Mouse (Mus musculus): ENCODE measurements at regions not wholly inside any gene's neighbourhood (a gene's known extent, or its start where the extent isn't known, plus 50 kb on each side); places are given as distances from the start of the nearest gene placed in this dataset.

GRCm38 (mm10) chr6:88976994-88977393 lies 74.9 kb downstream of the Tpra1 start:
- no peak for DNase-seq
- no peaks in the 10 kb centered on the region for H3K27me3 ChIP-seq (ENCODE audit: control insufficient read depth, insufficient read depth, low read length)
- TF ChIP-seq POLR2A (IDR thresholded peaks at IDR 0.05; ENCODE audit: borderline replicate concordance, insufficient read depth, low read length) (no peak), CTCF (IDR thresholded peaks at IDR 0.05; ENCODE audit: borderline replicate concordance, insufficient read depth, low read depth, low read length) (no peak)
- H3K27ac ChIP-seq (ENCODE audit: insufficient read depth, low read length): no peak overlapping the region
- 30% methylated on average over 8 of the region's 8 CpGs for WGBS
- no peak overlapping the region for H3K4me3 ChIP-seq (replicated peaks; ENCODE audit: insufficient read depth, low read depth, low read length)
- H3K4me1 ChIP-seq (ENCODE audit: control insufficient read depth, insufficient read depth, low read length): peaks cover 7% of the 10 kb centered on the region

GRCm38 (mm10) chr6:88978970-88979369 lies 76.9 kb downstream of the Tpra1 start:
- Histone ChIP-seq H3K4me3 (replicated peaks; ENCODE audit: insufficient read depth, low read depth, low read length) (no peak overlapping the region), H3K4me1 (ENCODE audit: control insufficient read depth, insufficient read depth, low read length) (peaks cover 6% of the 10 kb centered on the region), H3K27ac (ENCODE audit: insufficient read depth, low read length) (no peak overlapping the region), H3K27me3 (ENCODE audit: control insufficient read depth, insufficient read depth, low read length) (no peaks in the 10 kb centered on the region)
- DNase-seq: no peak
- 84% methylated on average over 4 of the region's 4 CpGs for WGBS
- no peak for TF ChIP-seq CTCF (IDR thresholded peaks at IDR 0.05; ENCODE audit: borderline replicate concordance, insufficient read depth, low read depth, low read length)

- peak; percentile 48 to 52 for DNase-seq
- Histone ChIP-seq H3K4me1 (ENCODE audit: control insufficient read depth, insufficient read depth, low read length) (peaks cover 6% of the 10 kb centered on the region), H3K27me3 (ENCODE audit: control insufficient read depth, insufficient read depth, low read length) (no peaks in the 10 kb centered on the region), H3K4me3 (replicated peaks; ENCODE audit: insufficient read depth, low read depth, low read length) (no peak overlapping the region), H3K27ac (ENCODE audit: insufficient read depth, low read length) (no peak overlapping the region)
- 18% methylated on average over 8 of the region's 8 CpGs for WGBS
- TF ChIP-seq CTCF (IDR thresholded peaks at IDR 0.05; ENCODE audit: borderline replicate concordance, insufficient read depth, low read depth, low read length): peak; percentile 70
- TF ChIP-seq POLR2A (IDR thresholded peaks at IDR 0.05; ENCODE audit: borderline replicate concordance, insufficient read depth, low read length): no peak
These were observed 78.1 kb downstream of the Tpra1 start for GRCm38 (mm10) chr6:88980112-88980511.

- H3K4me1 ChIP-seq (ENCODE audit: control insufficient read depth, insufficient read depth, low read length): peaks cover 4% of the 10 kb centered on the region
- WGBS: 49% methylated on average over 7 of the region's 7 CpGs
- no peak overlapping the region for H3K4me3 ChIP-seq (replicated peaks; ENCODE audit: insufficient read depth, low read depth, low read length)
- no peaks in the 10 kb centered on the region for H3K27me3 ChIP-seq (ENCODE audit: control insufficient read depth, insufficient read depth, low read length)
- no peak for TF ChIP-seq POLR2A (IDR thresholded peaks at IDR 0.05; ENCODE audit: borderline replicate concordance, insufficient read depth, low read length)
- TF ChIP-seq CTCF (IDR thresholded peaks at IDR 0.05; ENCODE audit: borderline replicate concordance, insufficient read depth, low read depth, low read length): no peak
- DNase-seq: no peak
- no peak overlapping the region for H3K27ac ChIP-seq (ENCODE audit: insufficient read depth, low read length)
These were observed 79.5 kb downstream of the Tpra1 start for GRCm38 (mm10) chr6:88981544-88981943.

GRCm38 (mm10) chr6:88984170-88984569 lies 82.1 kb downstream of the Tpra1 start:
- TF ChIP-seq POLR2A (IDR thresholded peaks at IDR 0.05; ENCODE audit: borderline replicate concordance, insufficient read depth, low read length) (no peak), CTCF (IDR thresholded peaks at IDR 0.05; ENCODE audit: borderline replicate concordance, insufficient read depth, low read depth, low read length) (no peak)
- WGBS: 81% methylated on average over 4 of the region's 4 CpGs
- Histone ChIP-seq H3K27me3 (ENCODE audit: control insufficient read depth, insufficient read depth, low read length) (no peaks in the 10 kb centered on the region), H3K4me3 (replicated peaks; ENCODE audit: insufficient read depth, low read depth, low read length) (no peak overlapping the region), H3K4me1 (ENCODE audit: control insufficient read depth, insufficient read depth, low read length) (no peaks in the 10 kb centered on the region; the same call in 1 of the 2 replicates), H3K27ac (ENCODE audit: insufficient read depth, low read length) (no peak overlapping the region)
- no peak for DNase-seq

- Histone ChIP-seq H3K27ac (ENCODE audit: insufficient read depth, low read length) (no peak overlapping the region), H3K27me3 (ENCODE audit: control insufficient read depth, insufficient read depth, low read length) (no peaks in the 10 kb centered on the region), H3K4me3 (replicated peaks; ENCODE audit: insufficient read depth, low read depth, low read length) (no peak overlapping the region), H3K4me1 (ENCODE audit: control insufficient read depth, insufficient read depth, low read length) (no peaks in the 10 kb centered on the region; the same call in 1 of the 2 replicates)
- WGBS: 64% methylated on average over 4 of the region's 4 CpGs
- no peak for DNase-seq
- TF ChIP-seq POLR2A (IDR thresholded peaks at IDR 0.05; ENCODE audit: borderline replicate concordance, insufficient read depth, low read length): no peak
- TF ChIP-seq CTCF (IDR thresholded peaks at IDR 0.05; ENCODE audit: borderline replicate concordance, insufficient read depth, low read depth, low read length): no peak
These were observed 82.8 kb downstream of the Tpra1 start for GRCm38 (mm10) chr6:88984863-88985262.

- 93% methylated on average over 10 of the region's 10 CpGs for WGBS
- TF ChIP-seq CTCF (IDR thresholded peaks at IDR 0.05; ENCODE audit: borderline replicate concordance, insufficient read depth, low read depth, low read length) (no peak), POLR2A (IDR thresholded peaks at IDR 0.05; ENCODE audit: borderline replicate concordance, insufficient read depth, low read length) (no peak)
- Histone ChIP-seq H3K27ac (ENCODE audit: insufficient read depth, low read length) (no peak overlapping the region), H3K27me3 (ENCODE audit: control insufficient read depth, insufficient read depth, low read length) (no peaks in the 10 kb centered on the region), H3K4me3 (replicated peaks; ENCODE audit: insufficient read depth, low read depth, low read length) (no peak overlapping the region), H3K4me1 (ENCODE audit: control insufficient read depth, insufficient read depth, low read length) (no peaks in the 10 kb centered on the region)
- DNase-seq: no peak
These were observed 86.5 kb downstream of the Tpra1 start for GRCm38 (mm10) chr6:88988551-88988950.

GRCm38 (mm10) chr6:88989617-88990299 lies 87.7 kb downstream of the Tpra1 start:
- DNase-seq: no peak
- Histone ChIP-seq H3K4me3 (replicated peaks; ENCODE audit: insufficient read depth, low read depth, low read length) (no peak overlapping the region), H3K4me1 (ENCODE audit: control insufficient read depth, insufficient read depth, low read length) (no peaks in the 10 kb centered on the region), H3K27me3 (ENCODE audit: control insufficient read depth, insufficient read depth, low read length) (no peaks in the 10 kb centered on the region), H3K27ac (ENCODE audit: insufficient read depth, low read length) (no peak overlapping the region)
- 76% methylated on average over 6 of the region's 6 CpGs for WGBS
- TF ChIP-seq POLR2A (IDR thresholded peaks at IDR 0.05; ENCODE audit: borderline replicate concordance, insufficient read depth, low read length) (no peak), CTCF (IDR thresholded peaks at IDR 0.05; ENCODE audit: borderline replicate concordance, insufficient read depth, low read depth, low read length) (no peak)

All from cerebellum, adult 2 months (tissue).